Mouse (Mus musculus) myocyte (in vitro differentiated cells): ENCODE results near the gene Hoxc6.

Experiments used
- MAX ChIP-seq: IDR thresholded peaks from one replicate; pipeline ENCODE4 v1.6.1; 2011; ENCODE audit warnings: low read depth, mild to moderate bottlenecking, control low read depth
- POLR2A ChIP-seq: IDR thresholded peaks from one replicate; pipeline ENCODE4 v1.6.1; 2011; ENCODE audit warnings: low read depth, mild to moderate bottlenecking, control low read depth, moderate library complexity; ENCODE audit not compliant: insufficient read length

DNA sequence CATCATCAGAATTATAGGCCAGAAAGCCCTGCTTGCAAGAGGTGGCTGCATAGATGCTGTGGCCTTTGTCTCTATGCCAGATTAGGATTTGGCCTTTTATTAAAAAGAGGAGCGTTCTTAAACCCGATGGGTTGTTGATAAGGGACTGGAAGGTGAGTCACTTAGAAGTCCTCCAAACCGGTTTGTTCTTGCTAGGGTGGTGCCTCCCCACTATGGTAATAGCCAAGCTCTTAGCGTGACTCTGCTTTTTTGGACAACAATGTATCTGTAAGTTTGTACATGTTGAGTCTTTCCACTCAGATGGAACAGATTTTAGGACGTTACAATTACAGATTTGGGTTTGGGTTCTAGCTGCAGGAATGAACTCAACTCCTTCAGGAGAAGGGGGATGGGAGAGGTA lies 43.6 kb downstream of the Hoxc6 start:
- TF ChIP-seq POLR2A (no peak), MAX (no peak)
